8 mouse cellular contexts compared by ENCODE assay signal in genomic region chr4:43266623-43267322, GRCm38 (mm10). TPM values are rescaled to one million over a fixed set of nuclear protein-coding genes. Genes with fewer than 3 reads are reported as not detected.
A peak's percentile ranks its signal among the peaks of the same experiment; 100 is the strongest.
DNase-seq lines count a peak whose midpoint lies in the region; ATAC-seq lines count a peak whose summit lies in the region.

TSS of gene Atp8b5 (plus strand) at chr4:43267159.

- H3K9ac ChIP-seq in intestine, embryonic 16.5 days (ENCODE audit: low read depth, low read length), result peak within 1 kb of the TSS; percentile 48; the same call in 1 of the 2 replicates

- no peaks in the 10 kb centered on the region for H3K4me1 ChIP-seq in intestine, embryonic 16.5 days (ENCODE audit: control insufficient read depth, insufficient read depth, low read length)
- H3K4me1 ChIP-seq in midbrain, embryonic 10.5 days, result peaks cover 17% of the 10 kb centered on the region

- H3K4me3 ChIP-seq in intestine, embryonic 16.5 days (ENCODE audit: low read length), result peak within 1 kb of the TSS; percentile 33
- H3K4me3 ChIP-seq in midbrain, embryonic 10.5 days, result peak within 1 kb of the TSS; percentile 55

- H3K27me3 ChIP-seq in intestine, embryonic 16.5 days (replicated peaks; ENCODE audit: control insufficient read depth, insufficient read depth, low read length), result no peaks in the 10 kb centered on the region
- H3K27me3 ChIP-seq in midbrain, embryonic 10.5 days (ENCODE audit: low read depth, poor library complexity, severe bottlenecking), result no peaks in the 10 kb centered on the region

- 3% methylated on average over 19 of the region's 19 CpGs for WGBS in intestine, embryonic 16.5 days
- WGBS in midbrain, embryonic 10.5 days, result under 1% methylated on average over 19 of the region's 19 CpGs

- no peaks in the 10 kb centered on the region for H3K36me3 ChIP-seq in intestine, embryonic 16.5 days (ENCODE audit: control insufficient read depth, insufficient read depth, low read length)
- peaks cover 5% of the 10 kb centered on the region; the same call in 1 of the 2 replicates for H3K36me3 ChIP-seq in midbrain, embryonic 10.5 days

- no peaks in the 10 kb centered on the region for H3K9me3 ChIP-seq in intestine, embryonic 16.5 days (ENCODE audit: control insufficient read depth, low read length)
- H3K9me3 ChIP-seq in midbrain, embryonic 10.5 days (replicated peaks), result no peaks in the 10 kb centered on the region

- no peak within 1 kb of the TSS for H3K27ac ChIP-seq in intestine, embryonic 16.5 days (ENCODE audit: low read length)
- peak within 1 kb of the TSS; percentile 81 for H3K27ac ChIP-seq in midbrain, embryonic 10.5 days (replicated peaks)

- H3K4me2 ChIP-seq in intestine, embryonic 16.5 days (ENCODE audit: low read depth, low read length), result peak within 1 kb of the TSS; percentile 70

- intact Hi-C loops in gastrocnemius, postnatal 36 days (cut with DNase I), result loop anchor here (1.0 kb wide), 1 partner anchor 153 kb away; no protein-coding TSS in a partner anchor
- intact Hi-C loops in left cerebral cortex, postnatal 25 days (cut with DNase I), result loop anchor here (1.0 to 5.0 kb wide), 2 partner anchors 116 to 154 kb away; partner anchors contain the start of gene Rusc2

- peak; percentile 96 for ATAC-seq in intestine, embryonic 16.5 days
- no peak for ATAC-seq in inflammation-experienced regulatory T-cells, adult 6 months

- peak; percentile 88 for DNase-seq in adrenal gland, postnatal 10 days
- DNase-seq in embryo, embryonic 9.5 days (ENCODE audit: extremely low spot score), result peak; percentile 80
- peak; percentile 65 to 73 for DNase-seq in gastrocnemius, postnatal 36 days
- peak; percentile 81 to 92 for DNase-seq in left cerebral cortex, postnatal 25 days (ENCODE audit: low spot score in 2 of 2)
- peak; percentile 82 for DNase-seq in midbrain, embryonic 10.5 days (ENCODE audit: low spot score)
- peak; percentile 44 for DNase-seq in skeletal muscle tissue, adult 2 months (ENCODE audit: low read depth, low spot score)

RNA-seq across cellular contexts. Expression of gene Atp8b5, which starts in this region (rescaled TPM):
- under 1 TPM; 0.36 to 0.73 TPM for total RNA-seq in adrenal gland, postnatal 10 days (2021)
- total RNA-seq in gastrocnemius, postnatal 36 days (2021), result not detected
- polyA plus RNA-seq in intestine, embryonic 16.5 days (2015; fragmentation: Nextera tagmentation; extraction: Ambion mirVana), result 1.2 and 1.4 TPM in 2 replicates
- total RNA-seq in left cerebral cortex, postnatal 25 days (2021), result under 1 TPM; 0.23 to 0.46 TPM
- 0.57 TPM in 2 replicates for polyA plus RNA-seq in midbrain, embryonic 10.5 days (2016; fragmentation: Nextera tagmentation; extraction: Ambion mirVana)
- not detected for polyA plus RNA-seq in inflammation-experienced regulatory T-cells, adult 6 months (2017; shearing (Covaris generic))

Comparison
In these comparisons a context has a peak if more than half of its experiments do, and no peak if none do; other contexts are left out.
1. Peak in DNase-seq in adrenal gland, postnatal 10 days; RNA of the gene not detected or under 1 TPM.
2. Peak in DNase-seq in gastrocnemius, postnatal 36 days; RNA of the gene not detected or under 1 TPM.
3. Peak in DNase-seq in left cerebral cortex, postnatal 25 days; RNA of the gene not detected or under 1 TPM.
4. Peak in DNase-seq, H3K4me3 ChIP-seq and H3K27ac ChIP-seq in midbrain, embryonic 10.5 days; RNA of the gene not detected or under 1 TPM.